Mouse (Mus musculus) kidney, embryonic 16.5 days (tissue): ENCODE data around the gene Enpep. TPM values are rescaled to one million over a fixed set of nuclear protein-coding genes. Genes with fewer than 3 reads are reported as not detected.

Source experiments
- ATAC-seq: fragments of 200-750 bp; cut with Nextera tagmentation; 2 replicates; pipeline ENCODE4 v1.8.0; 2017; ENCODE audit warnings: moderate TSS enrichment; ENCODE audit not compliant: low FRiP score, low TSS enrichment
- H3K27ac ChIP-seq: fragments of 300-500 bp; sonication (generic); 2 replicates; pipeline ENCODE4 v1.5.1; 2014; ENCODE audit warnings: low read length
- H3K27me3 ChIP-seq: fragments of 300-500 bp; sonication (generic); 2 replicates; pipeline ENCODE4 v1.6.1; 2014; ENCODE audit warnings: low read length, control low read depth, mixed read lengths; ENCODE audit not compliant: insufficient read depth
- H3K36me3 ChIP-seq: fragments of 300-500 bp; sonication (generic); 2 replicates; pipeline ENCODE4 v1.6.1; 2014; ENCODE audit warnings: low read length, control low read depth, mixed read lengths; ENCODE audit not compliant: insufficient read depth
- H3K4me1 ChIP-seq: fragments of 300-500 bp; sonication (generic); 2 replicates; pipeline ENCODE4 v1.6.1; 2014; ENCODE audit warnings: low read length, control low read depth, mixed read lengths; ENCODE audit not compliant: insufficient read depth
- H3K4me2 ChIP-seq: fragments of 300-500 bp; sonication (generic); replicated peaks from 2 replicates; pipeline ENCODE4 v1.6.1; 2014; ENCODE audit warnings: low read depth, low read length
- H3K4me3 ChIP-seq: fragments of 300-500 bp; sonication (generic); 2 replicates; pipeline ENCODE4 v1.5.1; 2014; ENCODE audit warnings: mild to moderate bottlenecking, low read length
- H3K9ac ChIP-seq: fragments of 300-500 bp; sonication (generic); replicated peaks from 2 replicates; pipeline ENCODE4 v1.6.1; 2014; ENCODE audit warnings: low read length
- H3K9me3 ChIP-seq: fragments of 300-500 bp; sonication (generic); 2 replicates; pipeline ENCODE4 v1.6.1; 2016; ENCODE audit warnings: low read length, control low read depth
- WGBS: fragments of 180-500 bp; shearing (Covaris S2); extraction: QIAGEN DNeasy Blood & Tissue Kit; methylation state at CpG from one replicate; pipeline ENCODE4 v1.1.7; 2014; 5-methylcytosine and 5-hydroxymethylcytosine counted together
- polyA plus RNA-seq: library from polyadenylated mRNA; unstranded; fragments of >200 nt; fragmentation: Nextera tagmentation; extraction: Ambion mirVana; gene quantifications from 2 replicates; pipeline ENCODE4 v1.2.1, GENCODE M21; 2015

Gene Enpep
- polyA plus RNA-seq, 1 experiment from 2014 or later = 116 TPM

- Histone ChIP-seq H3K9ac (no peak overlapping the region), H3K36me3 (no peaks in the 10 kb centered on the region; the same call in 1 of the 2 replicates), H3K9me3 (no peaks in the 10 kb centered on the region), H3K4me2 (no peak overlapping the region), H3K27ac (no peak overlapping the region), H3K4me3 (no peak overlapping the region), H3K4me1 (peaks cover 10% of the 10 kb centered on the region), H3K27me3 (no peaks in the 10 kb centered on the region)
- ATAC-seq = peak; percentile 51; the same call in 1 of the 2 replicates
- 44% methylated on average over 13 of the region's 13 CpGs for WGBS
Observed at GRCm38 (mm10) chr3:129270044-129270443, 62.5 kb downstream of the Enpep start.

- no peak overlapping the region for H3K9ac ChIP-seq
- WGBS = 62% methylated on average over 12 of the region's 12 CpGs
- H3K4me3 ChIP-seq = no peak overlapping the region
- no peak overlapping the region for H3K4me2 ChIP-seq
- no peaks in the 10 kb centered on the region for H3K9me3 ChIP-seq
- H3K4me1 ChIP-seq = peaks cover 10% of the 10 kb centered on the region
- ATAC-seq = peak; percentile 79; the same call in 1 of the 2 replicates
- H3K36me3 ChIP-seq = no peaks in the 10 kb centered on the region; the same call in 1 of the 2 replicates
- H3K27ac ChIP-seq = no peak overlapping the region
- no peaks in the 10 kb centered on the region for H3K27me3 ChIP-seq
Observed at GRCm38 (mm10) chr3:129268886-129269683, 63.4 kb downstream of the Enpep start.

GRCm38 (mm10) chr3:129258497-129258896 lies 74.0 kb downstream of the Enpep start:
- no peak for ATAC-seq
- Histone ChIP-seq H3K4me1 (no peaks in the 10 kb centered on the region), H3K9me3 (no peaks in the 10 kb centered on the region), H3K4me2 (no peak overlapping the region), H3K36me3 (no peaks in the 10 kb centered on the region), H3K27ac (no peak overlapping the region), H3K9ac (no peak overlapping the region), H3K27me3 (no peaks in the 10 kb centered on the region), H3K4me3 (no peak overlapping the region)
- 80% methylated on average over 5 of the region's 5 CpGs for WGBS

- Histone ChIP-seq H3K27ac (no peak overlapping the region), H3K4me1 (no peaks in the 10 kb centered on the region), H3K9me3 (no peaks in the 10 kb centered on the region), H3K9ac (no peak overlapping the region), H3K27me3 (no peaks in the 10 kb centered on the region), H3K36me3 (no peaks in the 10 kb centered on the region), H3K4me2 (peak overlapping the region; percentile 33), H3K4me3 (peak overlapping the region; percentile 20)
- ATAC-seq = peak; percentile 42; the same call in 1 of the 2 replicates
- 62% methylated on average over 8 of the region's 8 CpGs for WGBS
Observed at GRCm38 (mm10) chr3:129256766-129257165, 75.8 kb downstream of the Enpep start.

GRCm38 (mm10) chr3:129256283-129256682 lies 76.2 kb downstream of the Enpep start:
- H3K4me1 ChIP-seq = no peaks in the 10 kb centered on the region
- ATAC-seq = peak; percentile 49; the same call in 1 of the 2 replicates
- no peaks in the 10 kb centered on the region for H3K9me3 ChIP-seq
- H3K27ac ChIP-seq = no peak overlapping the region
- H3K36me3 ChIP-seq = no peaks in the 10 kb centered on the region
- peak overlapping the region; percentile 33 for H3K4me2 ChIP-seq
- peak overlapping the region; percentile 20 for H3K4me3 ChIP-seq
- no peak overlapping the region for H3K9ac ChIP-seq
- no peaks in the 10 kb centered on the region for H3K27me3 ChIP-seq
- WGBS = 51% methylated on average over 19 of the region's 19 CpGs

GRCm38 (mm10) chr3:129254246-129254645 lies 78.3 kb downstream of the Enpep start:
- Histone ChIP-seq H3K36me3 (no peaks in the 10 kb centered on the region), H3K27ac (no peak overlapping the region), H3K4me3 (no peak overlapping the region), H3K4me1 (no peaks in the 10 kb centered on the region), H3K9me3 (no peaks in the 10 kb centered on the region), H3K9ac (no peak overlapping the region), H3K27me3 (no peaks in the 10 kb centered on the region), H3K4me2 (no peak overlapping the region)
- ATAC-seq = no peak
- WGBS = 58% methylated on average over 10 of the region's 10 CpGs

- H3K27me3 ChIP-seq = no peaks in the 10 kb centered on the region
- no peak overlapping the region for H3K9ac ChIP-seq
- no peaks in the 10 kb centered on the region for H3K36me3 ChIP-seq
- no peaks in the 10 kb centered on the region for H3K9me3 ChIP-seq
- no peaks in the 10 kb centered on the region for H3K4me1 ChIP-seq
- H3K4me3 ChIP-seq = no peak overlapping the region
- 89% methylated on average over 9 of the region's 9 CpGs for WGBS
- no peak for ATAC-seq
- H3K27ac ChIP-seq = no peak overlapping the region
- H3K4me2 ChIP-seq = no peak overlapping the region
Observed at GRCm38 (mm10) chr3:129250997-129251396, 81.5 kb downstream of the Enpep start.

GRCm38 (mm10) chr3:129238664-129239258 lies 93.8 kb downstream of the Enpep start:
- ATAC-seq = 0 out of 2 replicates have a peak, but pooled peaks have one; percentile 61
- peak overlapping the region; percentile 24 for H3K4me3 ChIP-seq

GRCm38 (mm10) chr3:129238010-129238409 lies 94.5 kb downstream of the Enpep start:
- no peak overlapping the region for H3K27ac ChIP-seq
- no peak overlapping the region for H3K9ac ChIP-seq
- H3K4me3 ChIP-seq = no peak overlapping the region
- no peak for ATAC-seq
- H3K36me3 ChIP-seq = no peaks in the 10 kb centered on the region
- 86% methylated on average over 1 of the region's 1 CpGs for WGBS
- H3K4me1 ChIP-seq = no peaks in the 10 kb centered on the region
- H3K27me3 ChIP-seq = no peaks in the 10 kb centered on the region
- H3K9me3 ChIP-seq = no peaks in the 10 kb centered on the region
- H3K4me2 ChIP-seq = no peak overlapping the region

More at GRCm38 (mm10) chr3:129238664-129239258, 93.8 kb downstream of the Enpep start:
- H3K9ac ChIP-seq = no peak overlapping the region
- no peaks in the 10 kb centered on the region for H3K4me1 ChIP-seq
- H3K9me3 ChIP-seq = no peaks in the 10 kb centered on the region
- no peak overlapping the region for H3K27ac ChIP-seq
- no peaks in the 10 kb centered on the region for H3K27me3 ChIP-seq
- H3K4me2 ChIP-seq = peak overlapping the region; percentile 40
- H3K36me3 ChIP-seq = no peaks in the 10 kb centered on the region
- WGBS = 20% methylated on average over 13 of the region's 13 CpGs

- H3K27me3 ChIP-seq = peaks cover 69% of the 10 kb centered on the region
- peaks cover 8% of the 10 kb centered on the region; the same call in 1 of the 2 replicates for H3K4me1 ChIP-seq
- H3K9me3 ChIP-seq = 0 out of 2 replicates have a peak, but pooled peaks cover under 1% of the 10 kb centered on the region
- H3K4me2 ChIP-seq = no peak overlapping the region
- H3K27ac ChIP-seq = no peak overlapping the region
- no peak overlapping the region for H3K4me3 ChIP-seq
- no peak for ATAC-seq
- 3% methylated on average over 5 of the region's 5 CpGs for WGBS
- no peak overlapping the region for H3K9ac ChIP-seq
- H3K36me3 ChIP-seq = no peaks in the 10 kb centered on the region
Observed at GRCm38 (mm10) chr3:129227331-129227730, 105.2 kb downstream of the Enpep start.
